Mouse (Mus musculus) adrenal gland, postnatal 4 days (tissue): Measurements from ENCODE around the gene Zdhhc11. TPM values are rescaled to one million over a fixed set of nuclear protein-coding genes. Genes with fewer than 3 reads are reported as not detected.

ENCODE experiments used
- microRNA-seq: library from miRNA; unstranded; fragments of <30 nt; microRNA quantifications from one replicate; pipeline ENCODE4 v1.2.0, GENCODE M21; 2021
- total RNA-seq, 2 experiments: library from RNA; stranded (reverse); gene quantifications; 2 replicates each; pipeline ENCODE4 v1.2.3; 2021

Gene Zdhhc11
- total RNA-seq, 2 experiments from 2014 or later: not detected

Small RNA genes within 50 kb of the gene (microRNA-seq; reads per million reads assigned to microRNA genes)
- gene Gm25197: not detected

Other genes with a start within 250 kb of the Zdhhc11 start
- 10 to 100 TPM; 43.2 to 44.1 TPM for gene Slc12a7, start 230.8 kb upstream of the Zdhhc11 start, total RNA-seq
- 1 to 10 TPM; 5.0 to 5.6 TPM for gene Nkd2, start 116.2 kb upstream of the Zdhhc11 start, total RNA-seq
- 1 to 10 TPM; 8.3 to 9.4 TPM for gene Trip13, start 26.1 kb upstream of the Zdhhc11 start, total RNA-seq
- 10 to 100 TPM; 56.2 to 56.6 TPM for gene Brd9, start 26.0 kb upstream of the Zdhhc11 start, total RNA-seq
- 1 to 10 TPM; 3.1 to 4.3 TPM for gene Tppp, start 45.6 kb downstream of the Zdhhc11 start, total RNA-seq
- gene Cep72, start 98.4 kb downstream of the Zdhhc11 start, total RNA-seq: 10 to 100 TPM in 1 of 2 experiments, 1 to 10 TPM in 1; 8.9 to 10.7 TPM
- 1 to 10 TPM in 1 of 2 experiments, under 1 TPM in 1; 0.42 to 3.2 TPM for gene Slc9a3, start 157.6 kb downstream of the Zdhhc11 start, total RNA-seq
- gene Exoc3, start 244.9 kb downstream of the Zdhhc11 start, total RNA-seq: 10 to 100 TPM; 57.6 to 62.6 TPM